Mouse (Mus musculus): ENCODE data around the gene Tvp23a. TPM values are rescaled to one million over a fixed set of nuclear protein-coding genes. Genes with fewer than 3 reads are reported as not detected.
A peak's percentile ranks its signal among the peaks of the same experiment; 100 is the strongest.

The Tvp23a gene
- polyA plus RNA-seq, 1 experiment from 2014 or later: 4.1 TPM

DNA sequence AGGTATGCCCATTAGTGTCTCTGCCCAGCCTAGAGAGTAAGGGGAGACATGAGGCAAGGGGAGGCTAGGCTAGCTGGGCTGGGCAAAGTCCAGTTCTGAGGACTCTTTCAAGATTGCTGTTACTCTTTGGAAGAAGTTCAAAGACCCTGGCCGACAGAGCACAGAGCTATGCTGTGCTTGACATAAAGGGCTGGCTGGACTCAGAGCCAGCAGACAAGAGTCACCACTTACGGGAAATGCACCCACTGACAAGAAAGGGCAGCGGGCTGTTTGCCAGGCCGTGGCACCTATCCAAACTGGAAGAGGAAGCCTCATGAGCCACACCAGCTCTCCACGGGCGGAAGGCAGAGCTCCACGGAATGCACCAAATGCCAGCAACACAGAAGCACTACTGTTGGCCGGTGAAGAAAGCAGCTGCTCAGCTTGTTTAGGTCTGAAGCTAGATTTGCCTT is 5.3 kb upstream of the Tvp23a start:
- Histone ChIP-seq H3K9me3 (no peaks in the 10 kb centered on the region), H3K9ac (no peak overlapping the region), H3K4me1 (peaks cover 27% of the 10 kb centered on the region), H3K36me3 (no peaks in the 10 kb centered on the region), H3K27ac (replicated peaks) (peak overlapping the region; percentile 72), H3K4me3 (no peak overlapping the region), H3K4me2 (peak overlapping the region; percentile 20), H3K27me3 (replicated peaks) (no peaks in the 10 kb centered on the region)
- peak; percentile 70 for ATAC-seq (ENCODE audit: extremely low read depth, insufficient number of reproducible peaks, low FRiP score, low TSS enrichment)
- WGBS: 28% methylated on average over 8 of the region's 8 CpGs

GRCm38 (mm10) chr16:10451906-10452305 is 4.7 kb upstream of the Tvp23a start:
- H3K4me1 ChIP-seq: peaks cover 33% of the 10 kb centered on the region
- peak overlapping the region; percentile 72 for H3K27ac ChIP-seq (replicated peaks)
- no peak overlapping the region for H3K4me3 ChIP-seq
- no peaks in the 10 kb centered on the region for H3K9me3 ChIP-seq
- no peak for ATAC-seq (ENCODE audit: extremely low read depth, insufficient number of reproducible peaks, low FRiP score, low TSS enrichment)
- no peaks in the 10 kb centered on the region for H3K36me3 ChIP-seq
- H3K9ac ChIP-seq: no peak overlapping the region
- no peaks in the 10 kb centered on the region for H3K27me3 ChIP-seq (replicated peaks)
- H3K4me2 ChIP-seq: peak overlapping the region; percentile 20; the same call in 1 of the 2 replicates
- 65% methylated on average over 2 of the region's 2 CpGs for WGBS

DNA sequence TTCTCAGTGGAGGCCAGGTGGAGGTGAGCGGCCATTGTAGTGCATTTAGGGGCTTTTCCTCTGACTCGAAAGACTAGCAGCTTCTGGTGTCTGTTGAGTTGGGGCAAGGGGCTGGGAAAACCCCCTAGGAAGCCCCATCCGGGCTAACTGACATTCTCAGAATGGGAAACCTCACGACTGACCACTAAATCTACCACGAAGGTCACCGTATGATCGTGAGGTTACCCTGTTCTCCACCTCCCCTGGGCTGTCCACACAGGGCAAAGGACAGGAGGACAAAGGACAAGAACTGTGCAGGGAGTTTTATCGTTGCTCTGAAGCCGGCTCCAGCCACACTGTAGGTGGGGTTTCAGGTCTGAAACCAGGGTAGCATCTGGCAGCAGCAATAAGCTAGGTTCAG is 1.8 kb upstream of the Tvp23a start:
- H3K4me1 ChIP-seq: peaks cover 41% of the 10 kb centered on the region
- H3K9ac ChIP-seq: no peak overlapping the region
- H3K9me3 ChIP-seq: no peaks in the 10 kb centered on the region
- H3K4me3 ChIP-seq: no peak overlapping the region
- H3K27me3 ChIP-seq (replicated peaks): no peaks in the 10 kb centered on the region
- WGBS: 84% methylated on average over 9 of the region's 9 CpGs
- no peak for ATAC-seq (ENCODE audit: extremely low read depth, insufficient number of reproducible peaks, low FRiP score, low TSS enrichment)
- H3K4me2 ChIP-seq: no peak overlapping the region
- no peaks in the 10 kb centered on the region for H3K36me3 ChIP-seq
- H3K27ac ChIP-seq (replicated peaks): no peak overlapping the region

GRCm38 (mm10) chr16:10447781-10448180 is 619 bp upstream of the Tvp23a start:
- H3K36me3 ChIP-seq: no peaks in the 10 kb centered on the region
- H3K9me3 ChIP-seq: no peaks in the 10 kb centered on the region
- H3K4me2 ChIP-seq: peak overlapping the region; percentile 67
- peaks cover 33% of the 10 kb centered on the region for H3K4me1 ChIP-seq
- peak overlapping the region; percentile 47 for H3K4me3 ChIP-seq
- H3K9ac ChIP-seq: peak overlapping the region; percentile 65
- 61% methylated on average over 2 of the region's 2 CpGs for WGBS
- no peak for ATAC-seq (ENCODE audit: extremely low read depth, insufficient number of reproducible peaks, low FRiP score, low TSS enrichment)
- no peaks in the 10 kb centered on the region for H3K27me3 ChIP-seq (replicated peaks)
- H3K27ac ChIP-seq (replicated peaks): no peak overlapping the region

DNA sequence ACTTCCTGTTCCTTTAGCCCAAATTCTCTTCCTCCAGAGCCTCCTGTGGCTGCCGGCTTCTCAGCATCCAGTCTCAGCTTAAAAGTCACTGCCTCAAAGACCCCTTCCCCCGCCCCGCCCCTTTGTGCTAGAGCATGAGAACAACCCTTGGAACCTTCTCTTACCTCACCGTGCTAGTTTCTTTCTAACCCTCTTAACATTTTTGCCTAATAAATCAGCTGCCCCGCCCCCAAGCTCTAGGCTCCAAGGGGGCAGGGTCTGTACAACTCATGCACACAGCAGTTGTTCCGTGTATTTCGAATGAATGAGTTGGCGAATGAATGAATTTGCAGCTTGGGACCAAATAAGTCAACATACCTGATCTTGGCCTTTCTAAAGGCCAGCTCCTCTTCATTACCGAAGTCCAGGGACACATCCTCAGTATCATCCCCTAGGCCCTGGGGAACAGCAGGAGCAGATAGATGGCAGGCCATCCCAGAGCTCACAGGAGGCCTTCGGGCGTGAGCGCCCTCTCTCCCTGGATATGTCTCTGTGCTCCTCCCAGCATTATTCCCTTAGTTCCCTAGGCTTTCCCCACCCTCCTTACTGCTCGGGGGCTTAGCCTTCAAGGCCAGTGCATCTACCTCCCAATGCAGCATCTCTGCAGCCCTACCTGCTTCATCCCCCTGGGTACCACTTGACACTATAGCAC is 444 bp downstream of the Tvp23a start:
- ATAC-seq (ENCODE audit: extremely low read depth, insufficient number of reproducible peaks, low FRiP score, low TSS enrichment): no peak
- Histone ChIP-seq H3K4me3 (peak overlapping the region; percentile 47), H3K27ac (replicated peaks) (no peak overlapping the region; the same call in 1 of the 2 replicates), H3K36me3 (no peaks in the 10 kb centered on the region), H3K9me3 (no peaks in the 10 kb centered on the region), H3K4me1 (peaks cover 22% of the 10 kb centered on the region), H3K4me2 (peak overlapping the region; percentile 67), H3K9ac (peak overlapping the region; percentile 65), H3K27me3 (replicated peaks) (no peaks in the 10 kb centered on the region)
- 32% methylated on average over 13 of the region's 13 CpGs for WGBS

GRCm38 (mm10) chr16:10443723-10444122 is 3.4 kb downstream of the Tvp23a start:
- ATAC-seq (ENCODE audit: extremely low read depth, insufficient number of reproducible peaks, low FRiP score, low TSS enrichment): no peak
- H3K4me2 ChIP-seq: no peak overlapping the region
- H3K4me3 ChIP-seq: no peak overlapping the region
- H3K36me3 ChIP-seq: no peaks in the 10 kb centered on the region
- peaks cover 18% of the 10 kb centered on the region for H3K4me1 ChIP-seq
- no peaks in the 10 kb centered on the region for H3K27me3 ChIP-seq (replicated peaks)
- no peaks in the 10 kb centered on the region for H3K9me3 ChIP-seq
- no peak overlapping the region for H3K27ac ChIP-seq (replicated peaks)
- H3K9ac ChIP-seq: no peak overlapping the region

GRCm38 (mm10) chr16:10441761-10442160 is 5.4 kb downstream of the Tvp23a start:
- ATAC-seq (ENCODE audit: extremely low read depth, insufficient number of reproducible peaks, low FRiP score, low TSS enrichment): no peak
- WGBS: 79% methylated on average over 4 of the region's 4 CpGs
- H3K27ac ChIP-seq (replicated peaks): no peak overlapping the region

DNA sequence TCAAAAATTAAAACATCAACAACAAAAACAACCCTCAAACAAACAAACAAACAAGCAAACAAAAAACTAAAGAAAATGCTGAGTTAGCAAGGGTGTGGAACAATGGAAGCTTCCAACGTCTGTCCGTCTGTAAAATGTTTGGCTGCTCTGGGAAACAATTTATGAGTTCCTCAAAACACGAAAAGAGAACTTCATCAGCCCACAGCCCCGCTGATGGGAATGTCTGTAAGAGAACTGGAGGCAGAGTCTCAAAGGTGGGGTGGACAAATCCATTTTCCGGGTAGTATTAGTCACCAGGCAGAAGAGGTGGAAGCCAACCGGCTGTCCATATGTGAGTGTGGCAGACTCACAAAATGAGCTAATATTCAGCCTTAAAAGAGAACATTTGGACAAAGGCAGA is 5.8 kb downstream of the Tvp23a start:
- WGBS: 77% methylated on average over 6 of the region's 6 CpGs
- no peaks in the 10 kb centered on the region for H3K27me3 ChIP-seq (replicated peaks)
- H3K9ac ChIP-seq: no peak overlapping the region
- no peak overlapping the region for H3K4me2 ChIP-seq
- H3K27ac ChIP-seq (replicated peaks): no peak overlapping the region
- no peak for ATAC-seq (ENCODE audit: extremely low read depth, insufficient number of reproducible peaks, low FRiP score, low TSS enrichment)
- peaks cover 2% of the 10 kb centered on the region for H3K4me1 ChIP-seq
- H3K4me3 ChIP-seq: no peak overlapping the region
- no peaks in the 10 kb centered on the region for H3K9me3 ChIP-seq
- H3K36me3 ChIP-seq: no peaks in the 10 kb centered on the region

More at GRCm38 (mm10) chr16:10441761-10442160, 5.4 kb downstream of the Tvp23a start:
- Histone ChIP-seq H3K4me1 (peaks cover 6% of the 10 kb centered on the region), H3K9me3 (no peaks in the 10 kb centered on the region), H3K36me3 (no peaks in the 10 kb centered on the region), H3K27me3 (replicated peaks) (no peaks in the 10 kb centered on the region), H3K4me3 (no peak overlapping the region), H3K4me2 (no peak overlapping the region), H3K9ac (no peak overlapping the region)

GRCm38 (mm10) chr16:10438055-10438454 is 9.1 kb downstream of the Tvp23a start:
- ATAC-seq (ENCODE audit: extremely low read depth, insufficient number of reproducible peaks, low FRiP score, low TSS enrichment): no peak
- Histone ChIP-seq H3K27me3 (replicated peaks) (no peaks in the 10 kb centered on the region), H3K27ac (replicated peaks) (no peak overlapping the region), H3K4me3 (no peak overlapping the region), H3K36me3 (no peaks in the 10 kb centered on the region), H3K4me1 (peaks cover 1% of the 10 kb centered on the region; the same call in 1 of the 2 replicates), H3K9ac (no peak overlapping the region), H3K9me3 (no peaks in the 10 kb centered on the region), H3K4me2 (no peak overlapping the region)
- WGBS: 77% methylated on average over 5 of the region's 5 CpGs

GRCm38 (mm10) chr16:10436166-10436565 is 11.0 kb downstream of the Tvp23a start:
- ATAC-seq (ENCODE audit: extremely low read depth, insufficient number of reproducible peaks, low FRiP score, low TSS enrichment): no peak
- Histone ChIP-seq H3K9ac (no peak overlapping the region), H3K4me1 (peaks cover 4% of the 10 kb centered on the region; the same call in 1 of the 2 replicates), H3K36me3 (no peaks in the 10 kb centered on the region), H3K9me3 (no peaks in the 10 kb centered on the region), H3K27ac (replicated peaks) (no peak overlapping the region), H3K27me3 (replicated peaks) (no peaks in the 10 kb centered on the region), H3K4me2 (no peak overlapping the region), H3K4me3 (no peak overlapping the region)
- WGBS: 76% methylated on average over 6 of the region's 6 CpGs

GRCm38 (mm10) chr16:10433344-10433743 is 13.8 kb downstream of the Tvp23a start:
- Histone ChIP-seq H3K4me3 (no peak overlapping the region), H3K4me2 (no peak overlapping the region), H3K27ac (replicated peaks) (no peak overlapping the region), H3K4me1 (peaks cover 4% of the 10 kb centered on the region; the same call in 1 of the 2 replicates), H3K36me3 (no peaks in the 10 kb centered on the region), H3K27me3 (replicated peaks) (no peaks in the 10 kb centered on the region), H3K9ac (no peak overlapping the region), H3K9me3 (no peaks in the 10 kb centered on the region)
- no peak for ATAC-seq (ENCODE audit: extremely low read depth, insufficient number of reproducible peaks, low FRiP score, low TSS enrichment)
- WGBS: 82% methylated on average over 5 of the region's 5 CpGs

DNA sequence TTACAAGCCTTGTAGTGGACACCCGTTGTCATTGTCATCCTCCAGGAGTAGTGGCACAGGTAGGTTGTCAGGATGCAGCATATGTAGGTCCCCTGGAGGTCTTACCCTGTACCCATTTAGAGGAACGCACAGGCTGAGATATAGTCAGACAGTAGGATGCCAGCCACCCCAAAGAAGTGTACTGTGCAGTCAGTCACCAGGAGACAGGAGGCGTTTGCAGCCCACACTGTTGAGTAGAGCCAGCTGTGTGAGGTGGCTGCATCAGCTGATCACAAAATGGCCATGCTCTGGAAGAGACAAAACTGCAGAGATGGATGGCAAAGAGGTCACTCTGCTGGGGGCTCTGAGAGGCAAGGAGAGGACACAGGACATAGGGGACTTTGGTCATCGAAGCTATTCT is 14.8 kb downstream of the Tvp23a start:
- 0 out of 2 replicates have a peak, but pooled peaks cover 1% of the 10 kb centered on the region for H3K36me3 ChIP-seq
- H3K9ac ChIP-seq: no peak overlapping the region
- no peaks in the 10 kb centered on the region for H3K9me3 ChIP-seq
- no peak overlapping the region for H3K4me2 ChIP-seq
- H3K27ac ChIP-seq (replicated peaks): no peak overlapping the region
- H3K4me3 ChIP-seq: no peak overlapping the region
- H3K4me1 ChIP-seq: peaks cover 4% of the 10 kb centered on the region; the same call in 1 of the 2 replicates
- no peaks in the 10 kb centered on the region for H3K27me3 ChIP-seq (replicated peaks)
- ATAC-seq (ENCODE audit: extremely low read depth, insufficient number of reproducible peaks, low FRiP score, low TSS enrichment): no peak
- 75% methylated on average over 4 of the region's 4 CpGs for WGBS

All from heart, embryonic 13.5 days (tissue).